Mouse (Mus musculus): ENCODE results near the gene Vsnl1. TPM values are rescaled to one million over a fixed set of nuclear protein-coding genes. Genes with fewer than 3 reads are reported as not detected.

The Vsnl1 gene
- polyA plus RNA-seq, 1 experiment from 2014 or later: 1.0 TPM

DNA sequence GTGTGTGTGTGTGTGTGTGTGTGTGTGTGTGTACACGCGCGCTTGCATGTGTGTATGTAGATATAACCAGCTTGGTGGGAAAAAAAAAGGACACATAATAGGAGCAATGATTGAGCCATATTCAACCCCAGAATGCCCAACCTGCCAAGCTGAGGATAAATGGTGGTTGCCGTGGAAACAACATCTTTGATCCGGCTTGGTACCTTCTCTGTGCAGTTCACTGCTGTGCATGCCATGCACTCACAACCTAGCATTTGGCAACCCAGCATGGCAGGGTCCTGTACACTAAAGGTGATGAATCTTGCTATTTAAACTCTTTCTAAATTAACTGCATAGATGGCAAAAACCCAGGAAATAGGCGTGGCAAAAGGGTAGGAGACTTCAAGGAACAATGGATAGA lies 74.0 kb downstream of the Vsnl1 start:
- no peak overlapping the region for H3K4me2 ChIP-seq (ENCODE audit: low read depth, low read length)
- no peaks in the 10 kb centered on the region for H3K27me3 ChIP-seq (ENCODE audit: control insufficient read depth, insufficient read depth, low read length)
- no peak for ATAC-seq (ENCODE audit: insufficient read depth, low FRiP score)
- H3K9ac ChIP-seq (ENCODE audit: low read length): no peak overlapping the region
- no peak overlapping the region for H3K27ac ChIP-seq (ENCODE audit: low read length)
- no peaks in the 10 kb centered on the region for H3K9me3 ChIP-seq (replicated peaks; ENCODE audit: control insufficient read depth, low read length)
- H3K36me3 ChIP-seq (ENCODE audit: control insufficient read depth, insufficient read depth, low read length): no peaks in the 10 kb centered on the region
- 87% methylated on average over 6 of the region's 6 CpGs for WGBS
- H3K4me1 ChIP-seq (ENCODE audit: control insufficient read depth, insufficient read depth, low read length): no peaks in the 10 kb centered on the region
- H3K4me3 ChIP-seq (replicated peaks; ENCODE audit: low read length): no peak overlapping the region

DNA sequence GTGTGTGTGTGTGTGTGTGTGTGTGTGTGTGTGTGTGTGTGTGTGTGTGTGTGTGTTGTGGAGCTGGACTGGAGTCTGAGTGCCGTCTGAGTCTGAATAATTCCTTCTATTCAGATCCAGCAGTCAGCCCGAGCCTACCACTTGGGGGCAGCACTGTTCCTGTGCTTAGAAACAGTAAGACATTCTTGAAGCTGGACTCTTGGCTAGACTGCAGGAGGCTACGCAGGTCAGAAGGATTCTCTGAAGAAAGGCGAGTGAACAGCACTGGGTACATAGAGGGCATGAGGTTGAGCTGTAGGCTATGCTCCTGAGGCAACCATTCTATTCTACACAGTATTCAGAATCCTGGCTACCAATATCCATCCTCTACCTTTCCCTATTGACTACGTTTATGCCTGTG lies 85.5 kb downstream of the Vsnl1 start:
- Histone ChIP-seq H3K27me3 (ENCODE audit: control insufficient read depth, insufficient read depth, low read length) (no peaks in the 10 kb centered on the region), H3K36me3 (ENCODE audit: control insufficient read depth, insufficient read depth, low read length) (no peaks in the 10 kb centered on the region), H3K9ac (ENCODE audit: low read length) (no peak overlapping the region), H3K27ac (ENCODE audit: low read length) (no peak overlapping the region), H3K4me1 (ENCODE audit: control insufficient read depth, insufficient read depth, low read length) (no peaks in the 10 kb centered on the region), H3K4me2 (ENCODE audit: low read depth, low read length) (no peak overlapping the region), H3K4me3 (replicated peaks; ENCODE audit: low read length) (no peak overlapping the region), H3K9me3 (replicated peaks; ENCODE audit: control insufficient read depth, low read length) (no peaks in the 10 kb centered on the region)
- WGBS: 31% methylated on average over 5 of the region's 5 CpGs
- no peak for ATAC-seq (ENCODE audit: insufficient read depth, low FRiP score)

DNA sequence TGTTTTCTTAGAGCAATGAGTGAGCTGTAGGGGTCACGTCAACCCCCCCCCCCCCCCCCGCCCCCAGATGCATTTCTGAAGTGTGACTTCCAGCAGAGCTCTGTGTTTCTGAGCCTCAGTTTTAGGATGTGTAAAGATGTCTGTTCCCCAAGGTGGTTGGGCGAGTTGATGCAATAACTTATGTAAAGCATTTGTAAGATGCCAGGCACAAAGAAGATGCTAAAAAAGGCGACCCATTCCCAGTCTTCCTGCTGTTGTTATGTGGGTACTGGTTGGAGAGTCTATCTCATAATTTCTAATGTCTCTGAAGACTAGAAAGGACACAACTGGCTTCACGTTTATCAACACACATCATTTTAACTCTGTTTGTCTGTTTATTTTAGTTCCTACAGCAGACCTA lies 86.5 kb downstream of the Vsnl1 start:
- H3K4me1 ChIP-seq (ENCODE audit: control insufficient read depth, insufficient read depth, low read length): no peaks in the 10 kb centered on the region
- 55% methylated on average over 5 of the region's 5 CpGs for WGBS
- no peaks in the 10 kb centered on the region for H3K9me3 ChIP-seq (replicated peaks; ENCODE audit: control insufficient read depth, low read length)
- no peak overlapping the region for H3K4me3 ChIP-seq (replicated peaks; ENCODE audit: low read length)
- H3K4me2 ChIP-seq (ENCODE audit: low read depth, low read length): no peak overlapping the region
- no peak for ATAC-seq (ENCODE audit: insufficient read depth, low FRiP score)
- H3K27ac ChIP-seq (ENCODE audit: low read length): no peak overlapping the region
- no peak overlapping the region for H3K9ac ChIP-seq (ENCODE audit: low read length)
- no peaks in the 10 kb centered on the region for H3K27me3 ChIP-seq (ENCODE audit: control insufficient read depth, insufficient read depth, low read length)
- H3K36me3 ChIP-seq (ENCODE audit: control insufficient read depth, insufficient read depth, low read length): no peaks in the 10 kb centered on the region

DNA sequence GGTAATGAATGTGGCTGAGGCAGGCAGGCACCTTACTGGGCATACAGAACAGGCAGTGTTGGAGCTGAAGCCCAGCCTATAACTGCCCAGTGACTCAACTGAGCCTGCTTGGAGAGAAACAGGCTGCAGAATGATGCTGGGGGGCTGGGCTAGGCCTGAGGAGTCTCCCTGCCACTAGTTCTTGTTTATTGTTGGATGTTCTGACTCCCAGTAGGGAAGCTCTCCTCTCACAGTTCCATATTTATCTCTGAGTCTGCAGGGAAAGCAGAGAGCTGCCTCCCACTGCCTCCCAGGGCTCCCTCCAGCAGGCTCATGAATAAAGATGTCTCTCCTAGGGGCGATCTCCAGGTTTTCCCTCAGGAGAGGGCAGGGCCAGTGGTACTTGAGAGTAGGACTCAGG lies 88.0 kb downstream of the Vsnl1 start:
- ATAC-seq (ENCODE audit: insufficient read depth, low FRiP score): no peak
- H3K27me3 ChIP-seq (ENCODE audit: control insufficient read depth, insufficient read depth, low read length): no peaks in the 10 kb centered on the region
- H3K36me3 ChIP-seq (ENCODE audit: control insufficient read depth, insufficient read depth, low read length): no peaks in the 10 kb centered on the region
- no peak overlapping the region for H3K4me3 ChIP-seq (replicated peaks; ENCODE audit: low read length)
- H3K4me1 ChIP-seq (ENCODE audit: control insufficient read depth, insufficient read depth, low read length): no peaks in the 10 kb centered on the region
- H3K27ac ChIP-seq (ENCODE audit: low read length): no peak overlapping the region
- no peaks in the 10 kb centered on the region for H3K9me3 ChIP-seq (replicated peaks; ENCODE audit: control insufficient read depth, low read length)
- no peak overlapping the region for H3K9ac ChIP-seq (ENCODE audit: low read length)
- H3K4me2 ChIP-seq (ENCODE audit: low read depth, low read length): no peak overlapping the region
- WGBS: 8% methylated on average over 1 of the region's 1 CpGs

DNA sequence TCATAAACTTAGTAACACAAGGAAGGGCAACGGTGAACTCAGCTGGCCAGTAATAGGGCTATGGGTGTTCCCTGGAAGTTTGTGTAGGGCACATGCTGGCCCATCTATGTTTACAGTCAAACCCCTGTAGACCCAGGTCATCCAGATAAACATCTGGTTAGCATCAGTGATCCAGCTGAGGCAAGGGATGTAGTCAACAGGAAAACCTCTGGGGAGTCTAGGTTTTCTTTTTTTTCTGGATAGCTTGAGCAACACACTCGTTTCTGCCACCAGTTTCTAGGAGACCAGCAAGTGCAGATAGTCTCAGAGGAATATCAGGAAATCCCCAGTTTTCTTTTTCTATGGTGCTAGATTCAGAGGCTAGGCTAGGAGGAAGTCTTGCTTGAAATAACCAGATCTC lies 90.5 kb downstream of the Vsnl1 start:
- ATAC-seq (ENCODE audit: insufficient read depth, low FRiP score): no peak
- Histone ChIP-seq H3K9me3 (replicated peaks; ENCODE audit: control insufficient read depth, low read length) (no peaks in the 10 kb centered on the region), H3K9ac (ENCODE audit: low read length) (no peak overlapping the region), H3K36me3 (ENCODE audit: control insufficient read depth, insufficient read depth, low read length) (no peaks in the 10 kb centered on the region), H3K27ac (ENCODE audit: low read length) (no peak overlapping the region), H3K4me1 (ENCODE audit: control insufficient read depth, insufficient read depth, low read length) (no peaks in the 10 kb centered on the region), H3K4me2 (ENCODE audit: low read depth, low read length) (no peak overlapping the region), H3K27me3 (ENCODE audit: control insufficient read depth, insufficient read depth, low read length) (no peaks in the 10 kb centered on the region), H3K4me3 (replicated peaks; ENCODE audit: low read length) (no peak overlapping the region)
- WGBS: 53% methylated on average over 2 of the region's 2 CpGs

DNA sequence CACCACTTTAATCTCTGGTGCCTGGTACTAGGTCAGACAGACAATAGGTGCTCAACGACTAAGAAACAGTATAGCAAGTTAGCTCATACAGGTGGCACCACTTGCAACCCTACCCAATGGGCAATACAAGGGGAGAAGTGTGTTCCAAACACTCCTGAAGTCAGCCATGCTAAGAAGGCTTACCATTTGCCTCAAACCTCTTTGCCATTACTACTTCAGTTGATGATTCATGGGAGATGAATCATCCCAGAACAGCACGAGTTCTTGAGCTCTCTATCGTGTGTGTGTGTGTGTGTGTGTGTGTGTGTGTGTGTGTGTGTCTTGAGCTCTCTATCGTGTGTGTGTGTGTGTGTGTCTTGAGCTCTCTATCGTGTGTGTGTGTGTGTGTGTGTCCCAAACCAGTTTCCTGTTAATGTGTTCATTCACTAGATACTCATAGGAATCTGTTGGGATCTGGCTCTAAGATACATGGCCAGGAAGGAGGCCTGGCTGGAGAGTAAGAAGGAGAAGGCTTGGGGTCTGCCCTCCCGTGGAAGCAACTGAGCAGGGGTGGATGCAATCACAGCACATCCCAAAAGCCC lies 94.3 kb downstream of the Vsnl1 start:
- H3K4me1 ChIP-seq (ENCODE audit: control insufficient read depth, insufficient read depth, low read length): no peaks in the 10 kb centered on the region

DNA sequence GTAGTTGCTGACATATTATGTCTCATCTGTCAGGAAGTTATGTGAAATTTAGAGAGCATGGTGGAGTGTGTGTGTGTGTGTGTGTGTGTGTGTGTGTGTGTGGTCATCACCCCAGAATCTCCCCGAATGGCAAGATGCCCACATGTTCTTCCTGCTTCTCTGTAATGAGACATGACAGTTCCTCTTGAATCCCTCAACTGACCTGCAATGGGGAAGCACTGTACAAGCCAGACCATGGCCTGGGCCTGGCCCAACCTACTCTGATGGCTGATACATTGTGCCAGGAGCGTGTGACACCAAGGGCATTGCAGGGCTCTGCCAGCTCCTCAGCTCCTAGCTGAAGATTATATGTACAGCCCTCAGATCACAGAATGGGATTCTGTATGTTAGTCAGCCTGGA lies 98.2 kb downstream of the Vsnl1 start:
- H3K9ac ChIP-seq (ENCODE audit: low read length): no peak overlapping the region
- no peaks in the 10 kb centered on the region for H3K4me1 ChIP-seq (ENCODE audit: control insufficient read depth, insufficient read depth, low read length)
- H3K27ac ChIP-seq (ENCODE audit: low read length): no peak overlapping the region
- no peaks in the 10 kb centered on the region for H3K9me3 ChIP-seq (replicated peaks; ENCODE audit: control insufficient read depth, low read length)
- no peak for ATAC-seq (ENCODE audit: insufficient read depth, low FRiP score)
- no peak overlapping the region for H3K4me3 ChIP-seq (replicated peaks; ENCODE audit: low read length)
- H3K27me3 ChIP-seq (ENCODE audit: control insufficient read depth, insufficient read depth, low read length): no peaks in the 10 kb centered on the region
- WGBS: 82% methylated on average over 2 of the region's 2 CpGs
- no peak overlapping the region for H3K4me2 ChIP-seq (ENCODE audit: low read depth, low read length)
- no peaks in the 10 kb centered on the region for H3K36me3 ChIP-seq (ENCODE audit: control insufficient read depth, insufficient read depth, low read length)

More for the DNA sequence above, 94.3 kb downstream of the Vsnl1 start:
- Histone ChIP-seq H3K9ac (ENCODE audit: low read length) (no peak overlapping the region), H3K9me3 (replicated peaks; ENCODE audit: control insufficient read depth, low read length) (no peaks in the 10 kb centered on the region), H3K4me2 (ENCODE audit: low read depth, low read length) (no peak overlapping the region), H3K27me3 (ENCODE audit: control insufficient read depth, insufficient read depth, low read length) (no peaks in the 10 kb centered on the region), H3K4me3 (replicated peaks; ENCODE audit: low read length) (no peak overlapping the region), H3K27ac (ENCODE audit: low read length) (no peak overlapping the region), H3K36me3 (ENCODE audit: control insufficient read depth, insufficient read depth, low read length) (no peaks in the 10 kb centered on the region)
- ATAC-seq (ENCODE audit: insufficient read depth, low FRiP score): no peak
- 60% methylated on average over 6 of the region's 6 CpGs for WGBS

DNA sequence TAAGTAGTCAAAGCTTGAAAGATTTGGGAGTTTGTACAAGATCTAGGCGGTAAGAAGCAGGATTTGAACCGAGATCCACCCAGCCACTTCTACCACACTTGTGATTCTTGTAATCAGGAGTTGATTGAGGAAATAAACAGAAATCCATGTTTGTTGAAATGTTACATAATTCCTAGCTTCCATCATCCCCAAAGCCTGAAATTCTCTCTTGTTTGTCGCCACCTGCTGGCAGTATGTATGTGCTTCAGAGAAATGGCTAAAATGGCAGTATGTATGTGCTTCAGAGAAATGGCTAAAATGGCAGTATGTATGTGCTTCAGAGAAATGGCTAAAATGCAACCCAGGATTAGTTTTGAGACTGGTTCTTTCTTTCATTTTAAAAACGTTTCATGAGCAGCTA lies 99.6 kb downstream of the Vsnl1 start:
- 38% methylated on average over 4 of the region's 4 CpGs for WGBS
- no peaks in the 10 kb centered on the region for H3K4me1 ChIP-seq (ENCODE audit: control insufficient read depth, insufficient read depth, low read length)
- H3K4me2 ChIP-seq (ENCODE audit: low read depth, low read length): no peak overlapping the region
- H3K9ac ChIP-seq (ENCODE audit: low read length): no peak overlapping the region
- ATAC-seq (ENCODE audit: insufficient read depth, low FRiP score): no peak
- no peaks in the 10 kb centered on the region for H3K9me3 ChIP-seq (replicated peaks; ENCODE audit: control insufficient read depth, low read length)
- no peak overlapping the region for H3K27ac ChIP-seq (ENCODE audit: low read length)
- H3K4me3 ChIP-seq (replicated peaks; ENCODE audit: low read length): no peak overlapping the region
- no peaks in the 10 kb centered on the region for H3K36me3 ChIP-seq (ENCODE audit: control insufficient read depth, insufficient read depth, low read length)
- H3K27me3 ChIP-seq (ENCODE audit: control insufficient read depth, insufficient read depth, low read length): no peaks in the 10 kb centered on the region

DNA sequence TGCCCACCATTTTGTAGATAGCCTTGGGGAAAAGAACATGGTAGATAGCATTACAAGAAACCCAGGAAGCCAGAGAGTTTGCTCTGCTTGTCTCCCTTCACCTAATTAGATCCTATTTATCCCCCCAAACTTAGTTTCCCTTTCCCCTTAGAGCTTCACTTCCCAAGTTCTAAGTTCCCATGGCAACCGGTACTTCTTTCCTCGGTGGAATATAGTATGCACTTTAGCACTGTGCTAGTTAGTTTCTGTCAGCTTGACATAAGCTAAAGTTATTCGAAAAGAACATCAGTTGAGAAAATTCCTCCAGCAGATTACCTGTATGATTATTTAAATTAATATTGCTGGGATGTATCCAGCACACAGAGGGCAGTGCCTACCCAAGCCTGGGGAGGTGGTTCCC lies 109.9 kb downstream of the Vsnl1 start:
- no peak overlapping the region for H3K4me2 ChIP-seq (ENCODE audit: low read depth, low read length)
- ATAC-seq (ENCODE audit: insufficient read depth, low FRiP score): no peak
- 83% methylated on average over 3 of the region's 3 CpGs for WGBS
- H3K27ac ChIP-seq (ENCODE audit: low read length): no peak overlapping the region
- no peak overlapping the region for H3K4me3 ChIP-seq (replicated peaks; ENCODE audit: low read length)
- H3K36me3 ChIP-seq (ENCODE audit: control insufficient read depth, insufficient read depth, low read length): no peaks in the 10 kb centered on the region
- H3K9me3 ChIP-seq (replicated peaks; ENCODE audit: control insufficient read depth, low read length): no peaks in the 10 kb centered on the region
- no peaks in the 10 kb centered on the region for H3K27me3 ChIP-seq (ENCODE audit: control insufficient read depth, insufficient read depth, low read length)
- no peaks in the 10 kb centered on the region for H3K4me1 ChIP-seq (ENCODE audit: control insufficient read depth, insufficient read depth, low read length)
- H3K9ac ChIP-seq (ENCODE audit: low read length): no peak overlapping the region

DNA sequence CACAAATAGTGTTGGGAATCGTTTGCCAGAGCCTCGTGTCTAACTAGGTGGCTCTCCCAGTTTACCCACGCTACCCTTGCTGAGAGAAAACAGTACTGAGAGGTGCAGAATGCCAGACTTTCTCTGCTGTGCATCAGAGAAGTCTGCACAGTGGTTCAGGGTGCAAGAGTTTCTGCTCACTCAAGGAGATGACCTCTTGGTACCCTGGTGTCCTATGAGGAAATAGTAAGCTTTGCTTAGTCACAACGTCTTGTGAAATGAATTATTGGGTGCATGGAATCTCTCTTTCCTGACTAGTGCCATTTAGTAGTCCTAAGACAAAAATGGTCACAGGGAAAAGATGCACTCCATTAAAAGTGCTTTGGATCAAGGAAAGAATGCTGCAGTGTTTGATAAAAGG lies 111.9 kb downstream of the Vsnl1 start:
- no peaks in the 10 kb centered on the region for H3K4me1 ChIP-seq (ENCODE audit: control insufficient read depth, insufficient read depth, low read length)
- no peak overlapping the region for H3K9ac ChIP-seq (ENCODE audit: low read length)
- H3K4me2 ChIP-seq (ENCODE audit: low read depth, low read length): no peak overlapping the region
- no peaks in the 10 kb centered on the region for H3K27me3 ChIP-seq (ENCODE audit: control insufficient read depth, insufficient read depth, low read length)
- ATAC-seq (ENCODE audit: insufficient read depth, low FRiP score): no peak
- 34% methylated on average over 4 of the region's 4 CpGs for WGBS
- H3K4me3 ChIP-seq (replicated peaks; ENCODE audit: low read length): no peak overlapping the region
- no peaks in the 10 kb centered on the region for H3K9me3 ChIP-seq (replicated peaks; ENCODE audit: control insufficient read depth, low read length)
- no peak overlapping the region for H3K27ac ChIP-seq (ENCODE audit: low read length)
- no peaks in the 10 kb centered on the region for H3K36me3 ChIP-seq (ENCODE audit: control insufficient read depth, insufficient read depth, low read length)
